Mouse (Mus musculus) intestine, embryonic 15.5 days (tissue): Measurements from ENCODE around the gene Gm2174. TPM values are rescaled to one million over a fixed set of nuclear protein-coding genes. Genes with fewer than 3 reads are reported as not detected.
A peak's percentile ranks its signal among the peaks of the same experiment; 100 is the strongest.

Experiments
- ATAC-seq: fragments of 200-750 bp; cut with Nextera tagmentation; 2 replicates; pipeline ENCODE4 v1.8.0; 2017; ENCODE audit warnings: moderate TSS enrichment, moderate library complexity
- H3K27ac ChIP-seq: fragments of 300-500 bp; sonication (generic); 2 replicates; pipeline ENCODE4 v1.5.1; 2015; ENCODE audit warnings: mild to moderate bottlenecking, inconsistent platforms
- H3K27me3 ChIP-seq: fragments of 300-500 bp; sonication (generic); replicated peaks from 2 replicates; pipeline ENCODE4 v1.6.1; 2015; ENCODE audit warnings: inconsistent platforms
- H3K36me3 ChIP-seq: fragments of 300-500 bp; sonication (generic); 2 replicates; pipeline ENCODE4 v1.6.1; 2015; ENCODE audit warnings: inconsistent platforms
- H3K4me1 ChIP-seq: fragments of 300-500 bp; sonication (generic); replicated peaks from 2 replicates; pipeline ENCODE4 v1.6.1; 2015; ENCODE audit warnings: inconsistent platforms
- H3K4me2 ChIP-seq: fragments of 300-500 bp; sonication (generic); replicated peaks from 2 replicates; pipeline ENCODE4 v1.6.1; 2015; ENCODE audit warnings: mild to moderate bottlenecking, inconsistent platforms
- H3K4me3 ChIP-seq: fragments of 300-500 bp; sonication (generic); replicated peaks from 2 replicates; pipeline ENCODE4 v1.5.1; 2015; ENCODE audit warnings: inconsistent platforms
- H3K9ac ChIP-seq: fragments of 300-500 bp; sonication (generic); 2 replicates; pipeline ENCODE4 v1.6.1; 2015; ENCODE audit warnings: inconsistent platforms
- H3K9me3 ChIP-seq: fragments of 300-500 bp; sonication (generic); 2 replicates; pipeline ENCODE4 v1.6.1; 2016; ENCODE audit warnings: inconsistent platforms
- WGBS: fragments of 180-500 bp; shearing (Covaris S2); methylation state at CpG from one replicate; pipeline ENCODE4 v1.1.7; 2015; 5-methylcytosine and 5-hydroxymethylcytosine counted together
- polyA plus RNA-seq: library from polyadenylated mRNA; unstranded; fragments of >200 nt; fragmentation: Nextera tagmentation; extraction: Ambion mirVana; gene quantifications from 2 replicates; pipeline ENCODE4 v1.2.1, GENCODE M21; 2015

The Gm2174 gene
- polyA plus RNA-seq, 1 experiment from 2014 or later: 3.1 TPM

GRCm38 (mm10) chrX:56456379-56456778 is 8.6 kb downstream of the Gm2174 start:
- Histone ChIP-seq H3K4me3 (peak overlapping the region; percentile 55), H3K4me1 (no peaks in the 10 kb centered on the region), H3K4me2 (peak overlapping the region; percentile 56), H3K27ac (peak overlapping the region; percentile 86; the same call in 1 of the 2 replicates), H3K9ac (no peak overlapping the region), H3K36me3 (no peaks in the 10 kb centered on the region), H3K9me3 (no peaks in the 10 kb centered on the region), H3K27me3 (no peaks in the 10 kb centered on the region)
- WGBS: 22% methylated on average over 8 of the region's 8 CpGs
- ATAC-seq: peak; percentile 31

GRCm38 (mm10) chrX:56462020-56462933 is 14.5 kb downstream of the Gm2174 start:
- H3K4me2 ChIP-seq: no peak overlapping the region
- ATAC-seq: no peak
- 42% methylated on average over 14 of the region's 14 CpGs for WGBS

GRCm38 (mm10) chrX:56464906-56465305 is 17.1 kb downstream of the Gm2174 start:
- H3K9me3 ChIP-seq: no peaks in the 10 kb centered on the region
- WGBS: 80% methylated on average over 1 of the region's 1 CpGs
- H3K4me3 ChIP-seq: no peak overlapping the region
- no peak overlapping the region for H3K27ac ChIP-seq
- no peaks in the 10 kb centered on the region for H3K27me3 ChIP-seq
- H3K36me3 ChIP-seq: no peaks in the 10 kb centered on the region
- H3K4me2 ChIP-seq: no peak overlapping the region
- 0 out of 2 replicates have a peak, but pooled peaks cover 3% of the 10 kb centered on the region for H3K4me1 ChIP-seq
- ATAC-seq: peak; percentile 86
- H3K9ac ChIP-seq: no peak overlapping the region

More at GRCm38 (mm10) chrX:56462020-56462933, 14.5 kb downstream of the Gm2174 start:
- H3K9me3 ChIP-seq: no peaks in the 10 kb centered on the region
- H3K36me3 ChIP-seq: no peaks in the 10 kb centered on the region
- H3K27ac ChIP-seq: peak overlapping the region; percentile 36; the same call in 1 of the 2 replicates
- no peak overlapping the region for H3K9ac ChIP-seq
- H3K4me3 ChIP-seq: no peak overlapping the region
- 0 out of 2 replicates have a peak, but pooled peaks cover 3% of the 10 kb centered on the region for H3K4me1 ChIP-seq
- H3K27me3 ChIP-seq: no peaks in the 10 kb centered on the region

GRCm38 (mm10) chrX:56467688-56468087 is 19.9 kb downstream of the Gm2174 start:
- WGBS: 59% methylated on average over 4 of the region's 4 CpGs
- H3K9ac ChIP-seq: no peak overlapping the region
- H3K4me2 ChIP-seq: no peak overlapping the region
- no peaks in the 10 kb centered on the region for H3K36me3 ChIP-seq
- no peak overlapping the region for H3K27ac ChIP-seq
- peak; percentile 24 for ATAC-seq
- H3K4me1 ChIP-seq: no peaks in the 10 kb centered on the region
- no peaks in the 10 kb centered on the region for H3K27me3 ChIP-seq
- no peak overlapping the region for H3K4me3 ChIP-seq
- no peaks in the 10 kb centered on the region for H3K9me3 ChIP-seq

- no peak overlapping the region for H3K9ac ChIP-seq
- ATAC-seq: no peak
- no peaks in the 10 kb centered on the region for H3K9me3 ChIP-seq
- H3K27me3 ChIP-seq: no peaks in the 10 kb centered on the region
- H3K4me3 ChIP-seq: no peak overlapping the region
- H3K36me3 ChIP-seq: no peaks in the 10 kb centered on the region
- H3K4me1 ChIP-seq: no peaks in the 10 kb centered on the region
- H3K27ac ChIP-seq: 0 out of 2 replicates have a peak overlapping the region, but pooled peaks have one; percentile 36
- 43% methylated on average over 6 of the region's 6 CpGs for WGBS
- no peak overlapping the region for H3K4me2 ChIP-seq
Observed at GRCm38 (mm10) chrX:56468422-56468821, 20.7 kb downstream of the Gm2174 start.

DNA sequence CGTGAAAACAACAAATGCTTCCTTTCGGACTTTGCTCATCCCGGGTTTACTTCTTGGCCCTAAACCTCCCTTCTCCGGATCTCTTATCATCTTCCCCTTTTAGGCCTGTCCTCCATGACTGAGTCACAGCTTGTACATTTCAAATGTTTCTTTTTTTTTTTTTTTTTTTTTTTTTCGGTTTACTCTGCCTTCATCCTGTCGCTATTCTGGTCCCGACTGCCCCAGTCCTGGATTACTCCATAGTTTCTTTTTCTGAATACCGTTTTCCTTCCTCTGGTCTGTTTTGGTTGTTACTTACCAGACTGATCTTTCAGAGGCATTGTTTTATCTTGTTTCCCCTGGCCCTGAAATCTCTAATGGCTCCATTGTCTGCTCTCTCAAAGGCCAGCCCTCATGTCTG is 26.3 kb downstream of the Gm2174 start:
- Histone ChIP-seq H3K4me2 (no peak overlapping the region), H3K9ac (no peak overlapping the region), H3K4me3 (no peak overlapping the region), H3K27ac (no peak overlapping the region), H3K27me3 (no peaks in the 10 kb centered on the region), H3K4me1 (no peaks in the 10 kb centered on the region), H3K36me3 (no peaks in the 10 kb centered on the region), H3K9me3 (no peaks in the 10 kb centered on the region)
- ATAC-seq: no peak
- WGBS: 58% methylated on average over 8 of the region's 8 CpGs

DNA sequence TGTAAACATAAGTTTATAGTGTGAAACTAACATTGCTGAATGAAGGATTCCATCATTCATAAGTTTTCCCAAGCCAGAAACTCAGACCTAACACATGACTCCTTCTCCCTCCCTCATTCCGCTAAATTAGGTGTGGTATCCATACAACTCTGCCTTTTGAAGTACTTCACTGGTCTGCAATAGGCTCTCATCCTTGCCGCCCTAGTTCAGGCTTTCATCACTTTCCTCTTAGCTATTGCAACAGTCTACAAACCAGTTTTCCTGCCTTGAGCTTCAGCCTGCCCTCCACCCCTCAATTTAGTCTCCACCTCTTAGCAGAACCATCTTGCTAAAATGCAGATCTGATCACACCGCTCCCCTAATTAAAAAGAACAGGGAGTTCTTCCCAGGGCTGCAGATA is 29.8 kb downstream of the Gm2174 start:
- no peak overlapping the region for H3K4me2 ChIP-seq
- 85% methylated on average over 3 of the region's 3 CpGs for WGBS
- H3K27ac ChIP-seq: no peak overlapping the region
- no peaks in the 10 kb centered on the region for H3K27me3 ChIP-seq
- H3K4me3 ChIP-seq: no peak overlapping the region
- no peak overlapping the region for H3K9ac ChIP-seq
- H3K4me1 ChIP-seq: no peaks in the 10 kb centered on the region
- ATAC-seq: no peak
- no peaks in the 10 kb centered on the region for H3K36me3 ChIP-seq
- no peaks in the 10 kb centered on the region for H3K9me3 ChIP-seq

- H3K4me3 ChIP-seq: no peak overlapping the region
- H3K36me3 ChIP-seq: no peaks in the 10 kb centered on the region
- no peaks in the 10 kb centered on the region for H3K27me3 ChIP-seq
- H3K9ac ChIP-seq: no peak overlapping the region
- no peak for ATAC-seq
- no peaks in the 10 kb centered on the region for H3K4me1 ChIP-seq
- no peak overlapping the region for H3K27ac ChIP-seq
- H3K4me2 ChIP-seq: no peak overlapping the region
- WGBS: 66% methylated on average over 3 of the region's 3 CpGs
- H3K9me3 ChIP-seq: no peaks in the 10 kb centered on the region
Observed at GRCm38 (mm10) chrX:56481906-56482305, 34.1 kb downstream of the Gm2174 start.

DNA sequence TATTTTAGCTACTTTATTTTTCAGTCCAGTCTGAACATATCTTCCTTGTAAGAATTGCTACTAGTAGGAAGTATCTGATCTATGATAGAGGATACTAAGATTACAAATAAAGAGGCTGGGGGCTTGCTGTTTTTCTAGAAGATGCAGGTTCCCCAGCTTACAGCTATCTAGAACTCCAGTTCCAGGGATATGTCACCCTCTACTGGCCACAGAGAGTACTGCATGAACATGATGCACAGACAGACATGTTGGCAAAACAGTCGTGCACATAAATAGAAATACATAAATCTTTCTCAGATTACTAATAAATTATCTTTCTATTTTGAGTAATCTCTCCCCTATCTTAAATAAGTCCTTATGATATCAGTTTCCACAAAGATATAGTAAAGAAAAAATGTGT is 42.0 kb downstream of the Gm2174 start:
- H3K9me3 ChIP-seq: no peaks in the 10 kb centered on the region
- H3K36me3 ChIP-seq: no peaks in the 10 kb centered on the region
- H3K27me3 ChIP-seq: no peaks in the 10 kb centered on the region
- H3K4me2 ChIP-seq: no peak overlapping the region
- 36% methylated on average over 1 of the region's 1 CpGs for WGBS
- H3K27ac ChIP-seq: no peak overlapping the region
- H3K4me1 ChIP-seq: no peaks in the 10 kb centered on the region
- H3K9ac ChIP-seq: no peak overlapping the region
- H3K4me3 ChIP-seq: no peak overlapping the region
- ATAC-seq: no peak

DNA sequence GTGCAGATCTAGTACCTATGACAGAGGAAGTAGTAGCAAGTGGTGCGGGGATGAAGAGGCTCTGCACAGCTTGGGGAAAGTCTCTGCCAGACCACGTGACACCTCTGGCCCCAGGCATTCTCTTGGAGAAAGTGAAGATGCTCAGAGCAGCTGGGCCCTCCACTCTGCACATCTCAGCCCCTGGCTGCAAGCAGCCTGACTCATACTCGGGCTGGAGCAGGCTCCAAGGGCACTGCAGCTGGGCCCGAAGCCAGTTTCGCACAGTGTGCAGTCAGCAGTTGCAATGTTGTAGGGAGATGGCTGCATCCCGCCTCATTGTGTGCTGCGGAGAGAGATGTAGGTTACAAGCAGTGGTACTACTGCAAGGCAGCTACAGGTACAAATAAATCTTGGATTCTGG is 49.5 kb downstream of the Gm2174 start:
- ATAC-seq: no peak
- Histone ChIP-seq H3K9me3 (no peaks in the 10 kb centered on the region), H3K27me3 (no peaks in the 10 kb centered on the region), H3K4me1 (no peaks in the 10 kb centered on the region), H3K27ac (no peak overlapping the region), H3K4me3 (no peak overlapping the region), H3K9ac (no peak overlapping the region), H3K36me3 (no peaks in the 10 kb centered on the region), H3K4me2 (no peak overlapping the region)
- 84% methylated on average over 7 of the region's 7 CpGs for WGBS
